Mouse (Mus musculus) kidney, adult 2 months (tissue): Measurements from ENCODE around the gene Fyb2.

Source experiments
- CTCF ChIP-seq: fragments of 200-500 bp; conservative IDR thresholded peaks from 2 replicates; pipeline ENCODE4 v1.5.1; 2011; ENCODE audit warnings: low read depth, mild to moderate bottlenecking, control low read depth, low read length, moderate library complexity, mixed read lengths; ENCODE audit not compliant: insufficient read depth, insufficient read length
- POLR2A ChIP-seq: fragments of 200-500 bp; IDR thresholded peaks from one replicate; pipeline ENCODE4 v1.6.1; 2011; ENCODE audit warnings: low read depth, low read length, control low read depth

GRCm38 (mm10) chr4:104948886-104949285 is 35.6 kb downstream of the Fyb2 start:
- TF ChIP-seq CTCF (no peak), POLR2A (no peak)
